Mouse (Mus musculus): ENCODE measurements at regions not wholly inside any gene's neighbourhood (a gene's known extent, or its start where the extent isn't known, plus 50 kb on each side); places are given as distances from the start of the nearest gene placed in this dataset.

- TF ChIP-seq CTCF (IDR thresholded peaks at IDR 0.05; ENCODE audit: borderline replicate concordance, insufficient read depth, low read depth, low read length) (no peak), POLR2A (IDR thresholded peaks at IDR 0.05; ENCODE audit: borderline replicate concordance, insufficient read depth, low read length) (no peak)
Observed at GRCm38 (mm10) chr2:79575074-79575473, 60.1 kb upstream of the Itprid2 start.
